Mouse (Mus musculus) heart, adult 2 months (tissue): ENCODE data around the gene Kif28. TPM values are rescaled to one million over a fixed set of nuclear protein-coding genes. Genes with fewer than 3 reads are reported as not detected.

Experiments
- DNase-seq, 2 experiments: peaks; one replicate each; pipeline ENCODE4 v3.0.0; 2021
- H3K27ac ChIP-seq: fragments of 200-600 bp; 2 replicates; pipeline ENCODE4 v1.8.1; 2022
- H3K27me3 ChIP-seq: fragments of 200-500 bp; 2 replicates; pipeline ENCODE4 v1.6.1; 2012; ENCODE audit warnings: mild to moderate bottlenecking, low read length, inconsistent platforms, mixed read lengths; ENCODE audit not compliant: control insufficient read depth, insufficient read depth
- H3K36me3 ChIP-seq: fragments of 200-500 bp; 2 replicates; pipeline ENCODE4 v1.6.1; 2012; ENCODE audit warnings: low read length, inconsistent platforms; ENCODE audit not compliant: control insufficient read depth, insufficient read depth
- H3K4me1 ChIP-seq: fragments of 200-500 bp; 2 replicates; pipeline ENCODE4 v1.6.1; 2011; ENCODE audit warnings: low read length; ENCODE audit not compliant: control insufficient read depth, insufficient read depth
- H3K4me3 ChIP-seq: fragments of 200-600 bp; 2 replicates; pipeline ENCODE4 v1.8.1; 2022
- H3K79me2 ChIP-seq: fragments of 200-500 bp; replicated peaks from 2 replicates; pipeline ENCODE4 v1.6.1; 2012; ENCODE audit warnings: mild to moderate bottlenecking, inconsistent platforms, low read length, moderate library complexity, mixed read lengths; ENCODE audit not compliant: control insufficient read depth, insufficient read depth
- H3K9ac ChIP-seq: fragments of 200-500 bp; 2 replicates; pipeline ENCODE4 v1.6.1; 2012; ENCODE audit warnings: low read depth, mild to moderate bottlenecking, control low read depth, inconsistent platforms, low read length, mixed read lengths
- CTCF ChIP-seq: fragments of 200-600 bp; IDR thresholded peaks from 2 replicates; pipeline ENCODE4 v1.8.1; 2022; ENCODE audit warnings: antibody characterized with exemption, mild to moderate bottlenecking, moderate library complexity
- EP300 ChIP-seq: fragments of 200-500 bp; IDR thresholded peaks from 2 replicates; pipeline ENCODE4 v1.6.1; 2011; ENCODE audit warnings: low read depth, low read length, control low read depth; ENCODE audit not compliant: insufficient read depth
- POLR2A ChIP-seq: fragments of 200-500 bp; IDR thresholded peaks from 2 replicates; pipeline ENCODE4 v1.6.1; 2011; ENCODE audit warnings: mild to moderate bottlenecking, low read depth, low read length, control low read depth; ENCODE audit not compliant: insufficient read depth
- WGBS: fragments of 180-500 bp; shearing (Covaris S2); methylation state at CpG from one replicate; pipeline ENCODE4 v1.1.7; 2018; 5-methylcytosine and 5-hydroxymethylcytosine counted together
- intact Hi-C: fragments of 180-260 bp; cut with DNase I; formaldehyde crosslinking; loops from one replicate; pipeline ENCODE4 v1.15.1; 2025
- polyA plus RNA-seq: library from polyadenylated mRNA; depleted of rRNA; stranded (reverse); fragments of >200 nt; gene quantifications from 2 replicates; pipeline ENCODE4 v1.2.3, GENCODE M21; 2012
- total RNA-seq, 2 experiments: library from RNA; stranded (reverse); gene quantifications; 2 replicates each; pipeline ENCODE4 v1.2.3; 2021

Gene Kif28
- total and polyA plus RNA-seq, 3 experiments = 0.25 to 0.66 (median 0.47) TPM

GRCm38 (mm10) chr1:179668013-179668805 is 76.9 kb downstream of the Kif28 start, which contains the start of gene Sccpdh:
TSS of gene Sccpdh (plus strand) at chr1:179668210.
- H3K9ac ChIP-seq = peak within 1 kb of the TSS; percentile 70
- intact Hi-C loops = no loop called here
- TF ChIP-seq POLR2A = peak; percentile 31; the same call in 1 of the 2 replicates
- TF ChIP-seq EP300 = no peak
- TF ChIP-seq CTCF = no peak
- no peaks in the 10 kb centered on the region for H3K27me3 ChIP-seq
- WGBS = under 1% methylated on average over 80 of the region's 84 CpGs
- peak; percentile 93 for DNase-seq
- peak within 1 kb of the TSS; percentile 77 for H3K27ac ChIP-seq
- peak within 1 kb of the TSS; percentile 91 for H3K4me3 ChIP-seq
- H3K4me1 ChIP-seq = peaks cover 2% of the 10 kb centered on the region
- no peaks in the 10 kb centered on the region for H3K79me2 ChIP-seq
- H3K36me3 ChIP-seq = peaks cover 3% of the 10 kb centered on the region; the same call in 1 of the 2 replicates

GRCm38 (mm10) chr1:179667450-179667849 is 77.6 kb downstream of the Kif28 start:
- Histone ChIP-seq H3K9ac (peak overlapping the region; percentile 70), H3K27me3 (no peaks in the 10 kb centered on the region), H3K79me2 (no peaks in the 10 kb centered on the region), H3K36me3 (peaks cover 3% of the 10 kb centered on the region; the same call in 1 of the 2 replicates), H3K4me1 (peaks cover 2% of the 10 kb centered on the region), H3K27ac (peak overlapping the region; percentile 77), H3K4me3 (peak overlapping the region; percentile 91)
- DNase-seq = no peak
- WGBS = 21% methylated on average over 7 of the region's 7 CpGs
- TF ChIP-seq EP300 = no peak
- no peak for TF ChIP-seq CTCF
- TF ChIP-seq POLR2A = no peak
- intact Hi-C loops = no loop called here

- Histone ChIP-seq H3K27me3 (no peaks in the 10 kb centered on the region), H3K4me1 (peaks cover 2% of the 10 kb centered on the region), H3K79me2 (no peaks in the 10 kb centered on the region), H3K4me3 (no peak overlapping the region), H3K27ac (no peak overlapping the region), H3K36me3 (peaks cover 3% of the 10 kb centered on the region; the same call in 1 of the 2 replicates), H3K9ac (no peak overlapping the region)
- WGBS = 79% methylated on average over 2 of the region's 2 CpGs
- no peak for DNase-seq
- intact Hi-C loops = no loop called here
- TF ChIP-seq EP300 (no peak), POLR2A (no peak), CTCF (no peak)
Observed at GRCm38 (mm10) chr1:179666971-179667370, 78.1 kb downstream of the Kif28 start.

- H3K9ac ChIP-seq = no peak overlapping the region
- no peak overlapping the region for H3K4me3 ChIP-seq
- WGBS = 78% methylated on average over 4 of the region's 4 CpGs
- no peaks in the 10 kb centered on the region for H3K27me3 ChIP-seq
- no peak overlapping the region for H3K27ac ChIP-seq
- peaks cover 2% of the 10 kb centered on the region; the same call in 1 of the 2 replicates for H3K36me3 ChIP-seq
- H3K79me2 ChIP-seq = no peaks in the 10 kb centered on the region
- H3K4me1 ChIP-seq = peaks cover 2% of the 10 kb centered on the region
- DNase-seq = no peak
- intact Hi-C loops = no loop called here
- TF ChIP-seq EP300 (no peak), POLR2A (no peak), CTCF (no peak)
Observed at GRCm38 (mm10) chr1:179664309-179664930, 80.7 kb downstream of the Kif28 start.

GRCm38 (mm10) chr1:179663065-179663464 is 82.0 kb downstream of the Kif28 start:
- H3K27ac ChIP-seq = no peak overlapping the region
- intact Hi-C loops = no loop called here
- H3K36me3 ChIP-seq = no peaks in the 10 kb centered on the region
- no peak overlapping the region for H3K9ac ChIP-seq
- 82% methylated on average over 5 of the region's 5 CpGs for WGBS
- H3K4me3 ChIP-seq = no peak overlapping the region
- no peaks in the 10 kb centered on the region for H3K27me3 ChIP-seq
- H3K4me1 ChIP-seq = no peaks in the 10 kb centered on the region; the same call in 1 of the 2 replicates
- no peaks in the 10 kb centered on the region for H3K79me2 ChIP-seq
- DNase-seq = no peak
- TF ChIP-seq CTCF (no peak), EP300 (no peak), POLR2A (no peak)

GRCm38 (mm10) chr1:179651224-179651623 is 93.8 kb downstream of the Kif28 start:
- TF ChIP-seq CTCF (no peak), POLR2A (no peak), EP300 (no peak)
- peaks cover 1% of the 10 kb centered on the region; the same call in 1 of the 2 replicates for H3K4me1 ChIP-seq
- DNase-seq = peak in 1 of 2 experiments; percentile 9
- no peak overlapping the region for H3K4me3 ChIP-seq
- no peak overlapping the region for H3K27ac ChIP-seq
- whole genome bisulfite sequencing = 88% methylated on average over 5 of the region's 5 CpGs
- intact Hi-C loops = no loop called here
- H3K27me3 ChIP-seq = no peaks in the 10 kb centered on the region
- H3K9ac ChIP-seq = no peak overlapping the region
- H3K36me3 ChIP-seq = no peaks in the 10 kb centered on the region
- H3K79me2 ChIP-seq = no peaks in the 10 kb centered on the region
